Mouse (Mus musculus): Measurements from ENCODE around the gene Gm9945. TPM values are rescaled to one million over a fixed set of nuclear protein-coding genes. Genes with fewer than 3 reads are reported as not detected.

The Gm9945 gene
- polyA plus RNA-seq (2015; fragmentation: Nextera tagmentation; extraction: Ambion mirVana) = not detected in 2 replicates

GRCm38 (mm10) chr11:53479783-53480301, at the start of gene Gm9945, which contains the start of gene Sowaha:
Gene Gm9945, plus strand, starts transcription at chr11:53480166.
Gene Sowaha, minus strand, starts transcription at chr11:53480274.
- Histone ChIP-seq H3K4me3 (peak within 1 kb of the TSS; percentile 46), H3K4me2 (peak within 1 kb of the TSS; percentile 77), H3K27me3 (peaks cover 79% of the 10 kb centered on the region), H3K9ac (peak within 1 kb of the TSS; percentile 59), H3K36me3 (no peaks in the 10 kb centered on the region), H3K9me3 (no peaks in the 10 kb centered on the region), H3K27ac (replicated peaks) (no peak within 1 kb of the TSS), H3K4me1 (replicated peaks) (peaks cover 33% of the 10 kb centered on the region)
- 3% methylated on average over 40 of the region's 40 CpGs for WGBS
- ATAC-seq (ENCODE audit: low read depth) = peak; percentile 52; the same call in 1 of the 2 replicates

GRCm38 (mm10) chr11:53430300-53430669, 49.7 kb upstream of the Gm9945 start:
- H3K4me2 ChIP-seq = peak overlapping the region; percentile 92
- H3K4me3 ChIP-seq = peak overlapping the region; percentile 87
- no peaks in the 10 kb centered on the region for H3K9me3 ChIP-seq
- H3K9ac ChIP-seq = peak overlapping the region; percentile 93
- H3K36me3 ChIP-seq = peaks cover 17% of the 10 kb centered on the region
- no peaks in the 10 kb centered on the region for H3K27me3 ChIP-seq
- under 1% methylated on average over 34 of the region's 34 CpGs for WGBS
- peaks cover 19% of the 10 kb centered on the region for H3K4me1 ChIP-seq (replicated peaks)
- peak; percentile 57; the same call in 1 of the 2 replicates for ATAC-seq (ENCODE audit: low read depth)
- peak overlapping the region; percentile 86 for H3K27ac ChIP-seq (replicated peaks)

DNA sequence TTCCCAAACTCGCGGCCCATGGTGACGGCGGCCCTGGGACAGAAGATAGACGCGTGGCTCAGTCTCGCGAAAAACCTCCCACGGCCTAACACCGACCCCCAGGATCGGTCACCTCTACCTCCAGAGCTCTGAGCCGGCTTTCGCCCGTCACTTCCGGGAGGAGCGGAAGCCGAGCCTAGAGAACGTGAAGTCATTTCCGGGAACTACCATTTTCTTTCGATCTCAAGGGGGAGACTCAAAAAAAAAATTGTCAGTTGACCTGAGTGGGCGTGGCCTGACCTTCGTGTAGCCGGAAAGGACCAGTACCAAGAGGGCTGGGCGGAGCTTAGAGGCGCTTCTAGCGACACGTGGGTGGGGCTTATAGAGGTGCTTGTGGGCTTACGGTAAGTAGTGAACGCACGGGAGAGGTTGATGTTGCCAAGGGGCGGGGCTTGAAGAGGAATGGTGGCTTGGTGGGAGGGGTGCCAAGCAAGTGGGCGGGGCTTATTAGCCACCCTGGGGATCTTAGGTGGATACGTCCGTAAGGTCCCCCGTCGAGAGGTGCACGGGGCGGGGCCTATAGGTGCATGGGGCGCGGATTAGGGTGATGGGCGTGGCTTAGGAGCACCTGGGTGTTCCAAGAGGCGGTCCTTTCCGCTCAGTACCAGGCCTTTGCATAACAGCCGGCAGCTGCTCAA, 49.2 kb upstream of the Gm9945 start, which contains the start of the genes Uqcrq and Gdf9:
Gene Uqcrq, minus strand, starts transcription at position 162 of the 677 bp plus-strand sequence.
Gene Gdf9, plus strand, starts transcription at position 354 of the 677 bp plus-strand sequence.
- Histone ChIP-seq H3K4me1 (replicated peaks) (peaks cover 19% of the 10 kb centered on the region), H3K9ac (peak within 1 kb of the TSS; percentile 93), H3K27ac (replicated peaks) (peak within 1 kb of the TSS; percentile 86), H3K27me3 (no peaks in the 10 kb centered on the region), H3K4me3 (peak within 1 kb of the TSS; percentile 87), H3K9me3 (no peaks in the 10 kb centered on the region), H3K36me3 (peaks cover 17% of the 10 kb centered on the region), H3K4me2 (peak within 1 kb of the TSS; percentile 92)
- ATAC-seq (ENCODE audit: low read depth) = peak; percentile 97
- under 1% methylated on average over 44 of the region's 44 CpGs for WGBS

DNA sequence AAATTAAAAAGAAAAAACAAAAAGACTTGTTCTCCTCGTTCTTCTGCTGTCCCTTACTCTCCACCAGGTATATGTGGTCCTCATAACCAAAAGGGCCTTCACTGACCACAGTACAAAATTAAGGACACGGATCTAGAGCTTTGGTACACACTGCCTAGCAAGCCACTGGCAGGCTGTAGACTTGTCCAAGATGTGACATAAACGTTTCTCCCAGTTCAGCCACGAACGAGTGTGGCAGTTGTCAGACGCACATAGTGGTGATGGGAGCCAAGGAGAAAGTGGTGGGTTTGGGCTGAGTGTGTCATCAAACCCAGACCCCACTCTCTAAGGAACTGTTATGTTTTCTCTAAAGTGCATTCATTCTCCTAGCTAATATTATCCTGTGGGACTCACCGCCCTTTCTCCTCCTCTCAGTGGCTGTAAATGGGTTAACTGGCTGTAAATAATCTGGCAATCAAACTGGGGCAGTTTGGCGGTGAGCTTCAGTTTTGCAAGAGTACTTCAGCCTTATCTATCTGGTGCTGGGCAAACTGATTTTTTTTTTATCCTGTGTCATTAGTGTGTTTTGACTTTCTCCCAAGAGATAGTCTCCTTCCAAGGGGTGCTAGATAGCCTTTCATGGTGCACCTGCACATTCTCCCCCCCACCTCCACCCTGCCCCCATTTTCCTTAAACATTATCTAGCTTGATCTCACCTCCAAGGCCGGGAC, 48.5 kb upstream of the Gm9945 start:
- Histone ChIP-seq H3K27ac (replicated peaks) (peak overlapping the region; percentile 86), H3K4me2 (peak overlapping the region; percentile 92), H3K9ac (peak overlapping the region; percentile 58), H3K4me1 (replicated peaks) (peaks cover 19% of the 10 kb centered on the region), H3K36me3 (peaks cover 17% of the 10 kb centered on the region), H3K9me3 (no peaks in the 10 kb centered on the region), H3K27me3 (no peaks in the 10 kb centered on the region), H3K4me3 (peak overlapping the region; percentile 87)
- WGBS = 13% methylated on average over 9 of the region's 9 CpGs
- peak; percentile 69; the same call in 1 of the 2 replicates for ATAC-seq (ENCODE audit: low read depth)

- 71% methylated on average over 6 of the region's 6 CpGs for WGBS
- no peak for ATAC-seq (ENCODE audit: low read depth)
Observed at GRCm38 (mm10) chr11:53433057-53433456, 46.9 kb upstream of the Gm9945 start.

GRCm38 (mm10) chr11:53435504-53435903, 44.5 kb upstream of the Gm9945 start:
- Histone ChIP-seq H3K9ac (no peak overlapping the region), H3K9me3 (no peaks in the 10 kb centered on the region), H3K27me3 (no peaks in the 10 kb centered on the region), H3K4me1 (replicated peaks) (peaks cover 7% of the 10 kb centered on the region), H3K4me3 (no peak overlapping the region), H3K36me3 (no peaks in the 10 kb centered on the region), H3K4me2 (no peak overlapping the region), H3K27ac (replicated peaks) (no peak overlapping the region)
- WGBS = 82% methylated on average over 8 of the region's 8 CpGs
- no peak for ATAC-seq (ENCODE audit: low read depth)

More at GRCm38 (mm10) chr11:53433057-53433456, 46.9 kb upstream of the Gm9945 start:
- H3K27ac ChIP-seq (replicated peaks) = no peak overlapping the region
- H3K4me2 ChIP-seq = no peak overlapping the region
- H3K9ac ChIP-seq = no peak overlapping the region
- no peaks in the 10 kb centered on the region for H3K9me3 ChIP-seq
- no peak overlapping the region for H3K4me3 ChIP-seq
- H3K27me3 ChIP-seq = no peaks in the 10 kb centered on the region
- peaks cover 19% of the 10 kb centered on the region for H3K4me1 ChIP-seq (replicated peaks)
- H3K36me3 ChIP-seq = peaks cover 9% of the 10 kb centered on the region

- no peaks in the 10 kb centered on the region for H3K27me3 ChIP-seq
- H3K9ac ChIP-seq = no peak overlapping the region
- no peak overlapping the region for H3K27ac ChIP-seq (replicated peaks)
- no peak overlapping the region for H3K4me3 ChIP-seq
- H3K36me3 ChIP-seq = no peaks in the 10 kb centered on the region
- H3K9me3 ChIP-seq = no peaks in the 10 kb centered on the region
- ATAC-seq (ENCODE audit: low read depth) = no peak
- peaks cover 5% of the 10 kb centered on the region for H3K4me1 ChIP-seq (replicated peaks)
- H3K4me2 ChIP-seq = no peak overlapping the region
- 90% methylated on average over 6 of the region's 6 CpGs for WGBS
Observed at GRCm38 (mm10) chr11:53436338-53436737, 43.6 kb upstream of the Gm9945 start.

DNA sequence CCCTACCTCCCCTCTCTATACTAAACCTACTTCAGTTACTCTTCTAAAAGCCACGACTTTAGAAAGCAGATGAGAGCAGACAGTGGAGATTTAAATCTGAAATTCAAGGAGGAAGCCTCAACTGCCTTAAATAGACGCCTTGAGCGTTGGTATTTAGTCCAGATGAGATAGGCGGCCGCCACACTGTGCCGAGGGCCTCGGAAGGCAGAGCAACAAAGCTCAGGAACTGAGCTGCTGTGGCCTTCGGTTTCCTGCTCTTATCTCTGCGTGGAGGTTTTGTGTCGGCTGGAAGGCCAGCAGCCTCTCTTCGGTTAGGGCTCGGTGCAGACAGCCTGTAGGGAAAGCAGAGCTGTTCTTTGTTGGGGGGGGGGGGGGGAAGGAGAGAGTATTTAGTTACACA, 38.0 kb upstream of the Gm9945 start:
- no peaks in the 10 kb centered on the region for H3K9me3 ChIP-seq
- no peak overlapping the region for H3K4me3 ChIP-seq
- no peak overlapping the region for H3K27ac ChIP-seq (replicated peaks)
- no peaks in the 10 kb centered on the region for H3K36me3 ChIP-seq
- no peaks in the 10 kb centered on the region for H3K4me1 ChIP-seq (replicated peaks)
- H3K9ac ChIP-seq = no peak overlapping the region
- ATAC-seq (ENCODE audit: low read depth) = no peak
- H3K4me2 ChIP-seq = no peak overlapping the region
- H3K27me3 ChIP-seq = no peaks in the 10 kb centered on the region
- 60% methylated on average over 12 of the region's 12 CpGs for WGBS

GRCm38 (mm10) chr11:53443861-53444260, 36.1 kb upstream of the Gm9945 start:
- H3K9me3 ChIP-seq = no peaks in the 10 kb centered on the region
- ATAC-seq (ENCODE audit: low read depth) = no peak
- no peaks in the 10 kb centered on the region for H3K36me3 ChIP-seq
- H3K4me3 ChIP-seq = no peak overlapping the region
- H3K9ac ChIP-seq = no peak overlapping the region
- no peak overlapping the region for H3K27ac ChIP-seq (replicated peaks)
- H3K27me3 ChIP-seq = no peaks in the 10 kb centered on the region
- no peaks in the 10 kb centered on the region for H3K4me1 ChIP-seq (replicated peaks)
- 40% methylated on average over 6 of the region's 6 CpGs for WGBS
- H3K4me2 ChIP-seq = no peak overlapping the region

GRCm38 (mm10) chr11:53445562-53445961, 34.4 kb upstream of the Gm9945 start:
- H3K9me3 ChIP-seq = no peaks in the 10 kb centered on the region
- no peak for ATAC-seq (ENCODE audit: low read depth)
- no peaks in the 10 kb centered on the region for H3K36me3 ChIP-seq
- no peak overlapping the region for H3K4me3 ChIP-seq
- H3K27ac ChIP-seq (replicated peaks) = no peak overlapping the region
- no peak overlapping the region for H3K9ac ChIP-seq
- H3K4me2 ChIP-seq = no peak overlapping the region
- 66% methylated on average over 13 of the region's 13 CpGs for WGBS
- H3K27me3 ChIP-seq = no peaks in the 10 kb centered on the region
- H3K4me1 ChIP-seq (replicated peaks) = no peaks in the 10 kb centered on the region

DNA sequence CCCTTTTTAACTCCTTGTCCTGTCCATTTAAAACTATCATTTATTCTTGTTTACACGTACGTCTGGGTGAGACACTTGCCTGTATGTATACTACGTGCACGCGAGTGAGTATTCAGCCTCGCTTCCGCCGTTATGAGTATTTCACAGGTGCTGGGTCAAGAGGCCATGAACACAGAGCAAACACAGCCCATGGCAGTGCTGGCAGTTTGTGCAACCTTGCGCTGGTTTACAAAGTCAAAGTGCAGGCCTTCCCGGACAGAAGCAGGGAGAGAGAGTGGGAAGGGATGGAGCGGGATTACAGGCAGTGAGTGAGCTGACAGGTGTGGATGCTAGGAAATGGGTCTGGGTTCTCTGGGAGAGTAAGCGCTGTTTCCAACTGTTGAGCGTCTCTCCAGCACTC, 33.8 kb upstream of the Gm9945 start:
- ATAC-seq (ENCODE audit: low read depth) = no peak
- 90% methylated on average over 13 of the region's 13 CpGs for WGBS
- H3K9ac ChIP-seq = no peak overlapping the region
- no peak overlapping the region for H3K4me3 ChIP-seq
- no peaks in the 10 kb centered on the region for H3K36me3 ChIP-seq
- H3K4me1 ChIP-seq (replicated peaks) = no peaks in the 10 kb centered on the region
- H3K4me2 ChIP-seq = no peak overlapping the region
- no peaks in the 10 kb centered on the region for H3K9me3 ChIP-seq
- no peak overlapping the region for H3K27ac ChIP-seq (replicated peaks)
- no peaks in the 10 kb centered on the region for H3K27me3 ChIP-seq

DNA sequence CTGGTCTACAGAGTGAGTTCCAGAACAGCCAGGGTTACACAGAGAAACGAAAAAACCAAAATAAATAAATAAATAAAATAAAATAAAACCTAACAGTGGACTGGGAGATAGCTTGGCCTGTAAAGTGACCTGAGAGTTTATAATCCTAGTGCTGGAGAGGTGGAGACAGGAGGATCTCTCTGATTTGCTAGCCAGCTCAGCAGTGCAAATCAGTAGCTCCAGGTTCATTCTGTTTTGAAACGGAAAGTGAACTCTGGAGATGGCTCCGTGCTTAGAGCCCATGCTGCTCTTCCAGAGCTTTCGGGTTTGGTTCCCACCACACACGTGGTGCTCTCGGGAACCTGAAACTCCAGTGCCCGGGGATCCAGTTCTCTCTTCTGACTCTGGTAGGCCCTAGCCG, 32.0 kb upstream of the Gm9945 start:
- Histone ChIP-seq H3K27me3 (0 out of 2 replicates have a peak, but pooled peaks cover 5% of the 10 kb centered on the region), H3K27ac (replicated peaks) (no peak overlapping the region), H3K9me3 (no peaks in the 10 kb centered on the region), H3K36me3 (no peaks in the 10 kb centered on the region), H3K9ac (no peak overlapping the region), H3K4me1 (replicated peaks) (no peaks in the 10 kb centered on the region), H3K4me3 (no peak overlapping the region), H3K4me2 (no peak overlapping the region)
- WGBS = 87% methylated on average over 8 of the region's 8 CpGs
- ATAC-seq (ENCODE audit: low read depth) = no peak

All from neural tube, embryonic 13.5 days (tissue).